Mouse (Mus musculus): ENCODE measurements around the gene Rwdd4a. TPM values are rescaled to one million over a fixed set of nuclear protein-coding genes. Genes with fewer than 3 reads are reported as not detected.

Gene Rwdd4a
- total RNA-seq (2023) = 30.7 TPM

GRCm38 (mm10) chr8:47533344-47534125, at the start of gene Rwdd4a, which contains the start of gene Trappc11:
TSS of gene Rwdd4a (plus strand) at chr8:47533664.
TSS of gene Trappc11 (minus strand) at chr8:47533470.

Other genes with a start within 250 kb of the Rwdd4a start
- 0.55 TPM for gene Stox2, start 87.3 kb upstream of the Rwdd4a start, total RNA-seq (2023)
- gene Trappc11, start 194 bp upstream of the Rwdd4a start, total RNA-seq (2023) = 38.3 TPM
- 21.6 TPM for gene Ing2, start 141.9 kb downstream of the Rwdd4a start, total RNA-seq (2023)
- 41.5 TPM for gene Cdkn2aip, start 180.3 kb downstream of the Rwdd4a start, total RNA-seq (2023)

Measured in CD8-positive naive resting alpha-beta T cell, adult 57 days (primary cell).